Mouse (Mus musculus) heart, postnatal 36 days (tissue): ENCODE results near the gene Rps21. TPM values are rescaled to one million over a fixed set of nuclear protein-coding genes. Genes with fewer than 3 reads are reported as not detected.
A peak's percentile ranks its signal among the peaks of the same experiment; 100 is the strongest.

Source experiments
- DNase-seq, 2 experiments: peaks; one replicate each; pipeline ENCODE4 v3.0.0; 2021 to 2022
- intact Hi-C: fragments of 180-260 bp; cut with DNase I; formaldehyde crosslinking; loops from one replicate; pipeline ENCODE4 v1.15.1; 2025
- total RNA-seq, 2 experiments: library from RNA; stranded (reverse); gene quantifications; 2 replicates each; pipeline ENCODE4 v1.2.3; 2021

Rps21 gene
- total RNA-seq, 2 experiments from 2014 or later, result 500 to 574 TPM

- intact Hi-C loops, result loop anchor here (1.0 to 2.0 kb wide), 2 partner anchors 20 to 23 kb away; no protein-coding TSS in a partner anchor
- no peak for DNase-seq
These were observed 29.1 kb upstream of the Rps21 start for GRCm38 (mm10) chr2:180228060-180228458.

GRCm38 (mm10) chr2:180228592-180228991, 28.6 kb upstream of the Rps21 start:
- intact Hi-C loops, result loop anchor here (1.0 to 2.0 kb wide), 2 partner anchors 20 to 22 kb away; no protein-coding TSS in a partner anchor
- peak in 1 of 2 experiments; percentile 51 for DNase-seq

- no peak for DNase-seq
- intact Hi-C loops, result loop anchor here (2.0 kb wide), 1 partner anchor 22 kb away; no protein-coding TSS in a partner anchor
These were observed 28.0 kb upstream of the Rps21 start for GRCm38 (mm10) chr2:180229129-180229528.

GRCm38 (mm10) chr2:180230482-180230881, 26.7 kb upstream of the Rps21 start:
- intact Hi-C loops, result no loop called here
- DNase-seq, result no peak

- intact Hi-C loops, result no loop called here
- DNase-seq, result no peak
These were observed 23.9 kb upstream of the Rps21 start for GRCm38 (mm10) chr2:180233101-180233904.

- intact Hi-C loops, result no loop called here
- DNase-seq, result no peak
These were observed 22.8 kb upstream of the Rps21 start for GRCm38 (mm10) chr2:180234353-180234752.

- intact Hi-C loops, result no loop called here
- DNase-seq, result no peak
These were observed 22.2 kb upstream of the Rps21 start for GRCm38 (mm10) chr2:180234980-180235379.

GRCm38 (mm10) chr2:180235788-180236187, 21.4 kb upstream of the Rps21 start:
- DNase-seq, result no peak
- intact Hi-C loops, result no loop called here

GRCm38 (mm10) chr2:180236500-180236899, 20.7 kb upstream of the Rps21 start:
- intact Hi-C loops, result no loop called here
- no peak for DNase-seq

GRCm38 (mm10) chr2:180236930-180237329, 20.2 kb upstream of the Rps21 start:
- no peak for DNase-seq
- intact Hi-C loops, result no loop called here

- intact Hi-C loops, result no loop called here
- DNase-seq, result no peak
These were observed 19.4 kb upstream of the Rps21 start for GRCm38 (mm10) chr2:180237601-180238345.

GRCm38 (mm10) chr2:180238591-180238990, 18.6 kb upstream of the Rps21 start:
- intact Hi-C loops, result no loop called here
- no peak for DNase-seq

GRCm38 (mm10) chr2:180243108-180243507, 14.1 kb upstream of the Rps21 start:
- no peak for DNase-seq
- intact Hi-C loops, result no loop called here

- intact Hi-C loops, result no loop called here
- no peak for DNase-seq
These were observed 9.3 kb upstream of the Rps21 start for GRCm38 (mm10) chr2:180247916-180248315.

GRCm38 (mm10) chr2:180248947-180249660, 8.1 kb upstream of the Rps21 start:
- intact Hi-C loops, result no loop called here
- DNase-seq, result no peak

GRCm38 (mm10) chr2:180250930-180251611, 6.1 kb upstream of the Rps21 start:
- intact Hi-C loops, result loop anchor here (1.0 to 5.0 kb wide), 5 partner anchors 22 to 334 kb away; partner anchors contain the start of gene Adrm1
- DNase-seq, result peak; percentile 83 to 86

- intact Hi-C loops, result loop anchor here (1.0 to 5.0 kb wide), 5 partner anchors 23 to 335 kb away; partner anchors contain the start of gene Adrm1
- DNase-seq, result no peak
These were observed 5.3 kb upstream of the Rps21 start for GRCm38 (mm10) chr2:180251838-180252237.

GRCm38 (mm10) chr2:180254436-180255209, 2.6 kb upstream of the Rps21 start:
- no peak for DNase-seq
- intact Hi-C loops, result loop anchor here (5.0 kb wide), 2 partner anchors 137 to 337 kb away; partner anchors contain the start of gene Osbpl2

- DNase-seq, result no peak
- intact Hi-C loops, result loop anchor here (5.0 kb wide), 1 partner anchor 138 kb away; the partner anchor contains the start of gene Osbpl2
These were observed 1.5 kb upstream of the Rps21 start for GRCm38 (mm10) chr2:180255701-180256100.
